Mouse (Mus musculus) bone marrow macrophage, adult 2 months (primary cell): ENCODE results near the gene Rbpjl.

Source experiments
- CTCF ChIP-seq: IDR thresholded peaks from 2 replicates; pipeline ENCODE4 v1.5.1; 2012; ENCODE audit warnings: low read depth, mild to moderate bottlenecking, low read length, moderate library complexity
- POLR2A ChIP-seq: IDR thresholded peaks from 2 replicates; pipeline ENCODE4 v1.6.1; 2012; ENCODE audit warnings: mild to moderate bottlenecking, low read depth, low read length, borderline replicate concordance

DNA sequence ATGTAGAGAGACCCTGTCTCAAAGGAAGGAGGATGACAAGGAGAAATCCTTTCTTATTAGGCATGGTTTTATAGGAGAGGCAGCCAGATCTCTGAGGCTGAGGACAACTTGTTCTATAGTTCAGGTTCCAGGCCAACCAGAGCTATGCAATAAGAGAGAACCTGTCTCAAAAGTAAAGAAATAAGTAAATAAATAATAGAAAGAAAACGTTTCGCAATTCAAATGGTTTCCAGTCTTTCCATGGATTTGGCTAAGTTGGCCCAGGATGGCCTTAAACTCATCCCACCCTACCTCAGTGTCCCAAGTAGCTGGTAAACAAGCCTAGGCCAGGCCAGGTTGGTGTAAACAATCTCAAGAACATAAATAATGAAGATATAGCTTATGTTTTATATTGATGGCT, 41.8 kb downstream of the Rbpjl start:
- TF ChIP-seq CTCF: no peak
- no peak for TF ChIP-seq POLR2A
